In genomic region chr7:75555940-75556339, GRCm38 (mm10) we compare ENCODE assay signal across 11 mouse cellular contexts.
DNase-seq lines count a peak whose midpoint lies in the region; ATAC-seq and TF ChIP-seq lines count a peak whose summit lies in the region.
"Had no signal": no experiment of that assay in that cellular context is flagged by ENCODE, and none has a peak within 500 bp of the region (broad histone marks: within the 10 kb centered on the region; RNA-seq: fewer than 3 reads in every experiment).

No protein-coding gene starts in this region.

- no peak overlapping the region for H3K27ac ChIP-seq in hindbrain, postnatal 0 days
- H3K27ac ChIP-seq in hindbrain, embryonic 10.5 days = no peak overlapping the region
- H3K27ac ChIP-seq in lung, embryonic 15.5 days = 0 out of 2 replicates have a peak overlapping the region, but pooled peaks have one; percentile 7
- H3K27ac ChIP-seq: embryonic facial prominence, embryonic 12.5 days; hindbrain, embryonic 12.5 days; limb, embryonic 10.5 days had no signal

- H3K4me2 ChIP-seq in hindbrain, postnatal 0 days (ENCODE audit: low read depth, low read length) = no peak overlapping the region
- H3K4me2 ChIP-seq in lung, embryonic 15.5 days = no peak overlapping the region
- H3K4me2 ChIP-seq: embryonic facial prominence, embryonic 12.5 days; hindbrain, embryonic 12.5 days had no signal

- no peaks in the 10 kb centered on the region for H3K9me3 ChIP-seq in hindbrain, postnatal 0 days (ENCODE audit: low read length)
- H3K9me3 ChIP-seq in hindbrain, embryonic 10.5 days = no peaks in the 10 kb centered on the region
- no peaks in the 10 kb centered on the region for H3K9me3 ChIP-seq in lung, embryonic 15.5 days
- H3K9me3 ChIP-seq: embryonic facial prominence, embryonic 12.5 days; hindbrain, embryonic 12.5 days; limb, embryonic 10.5 days; megakaryocyte, embryonic 14.5 days had no signal

- WGBS in hindbrain, postnatal 0 days = 68% methylated on average over 6 of the region's 6 CpGs
- 74% methylated on average over 6 of the region's 6 CpGs for WGBS in hindbrain, embryonic 10.5 days
- 33% methylated on average over 6 of the region's 6 CpGs for WGBS in lung, embryonic 15.5 days

- H3K4me3 ChIP-seq in hindbrain, postnatal 0 days (ENCODE audit: low read length) = no peak overlapping the region
- no peak overlapping the region for H3K4me3 ChIP-seq in hindbrain, embryonic 10.5 days
- H3K4me3 ChIP-seq in lung, embryonic 15.5 days = no peak overlapping the region
- H3K4me3 ChIP-seq: embryonic facial prominence, embryonic 12.5 days; hindbrain, embryonic 12.5 days; limb, embryonic 10.5 days; megakaryocyte, embryonic 14.5 days had no signal

- no peaks in the 10 kb centered on the region for H3K27me3 ChIP-seq in hindbrain, postnatal 0 days (ENCODE audit: insufficient read depth, low read length)
- H3K27me3 ChIP-seq in hindbrain, embryonic 10.5 days (ENCODE audit: insufficient read depth, poor library complexity, severe bottlenecking) = no peaks in the 10 kb centered on the region
- H3K27me3 ChIP-seq in lung, embryonic 15.5 days = no peaks in the 10 kb centered on the region
- H3K27me3 ChIP-seq: embryonic facial prominence, embryonic 12.5 days; hindbrain, embryonic 12.5 days; megakaryocyte, embryonic 14.5 days had no signal

- peak; percentile 37 for DNase-seq in hindbrain, postnatal 0 days (ENCODE audit: low spot score)
- DNase-seq in hindbrain, embryonic 10.5 days (ENCODE audit: low spot score) = no peak
- DNase-seq in lung, postnatal 25 days (ENCODE audit: low spot score) = no peak
- peak; percentile 62 for DNase-seq in brain, adult 2 months (ENCODE audit: low read depth, low spot score)
- DNase-seq in retina, postnatal 7 days (ENCODE audit: low read depth, low spot score) = peak; percentile 3
- no peak for DNase-seq in adrenal gland, adult 18-20 months (ENCODE audit: low spot score in 2 of 2)

- H3K36me3 ChIP-seq in hindbrain, postnatal 0 days (ENCODE audit: insufficient read depth, low read length) = no peaks in the 10 kb centered on the region
- no peaks in the 10 kb centered on the region for H3K36me3 ChIP-seq in hindbrain, embryonic 10.5 days
- H3K36me3 ChIP-seq in lung, embryonic 15.5 days = no peaks in the 10 kb centered on the region
- H3K36me3 ChIP-seq: embryonic facial prominence, embryonic 12.5 days; hindbrain, embryonic 12.5 days; limb, embryonic 10.5 days had no signal

- H3K4me1 ChIP-seq in hindbrain, postnatal 0 days (ENCODE audit: insufficient read depth, low read length) = no peaks in the 10 kb centered on the region
- H3K4me1 ChIP-seq in hindbrain, embryonic 10.5 days (replicated peaks) = peaks cover 14% of the 10 kb centered on the region
- H3K4me1 ChIP-seq in lung, embryonic 15.5 days = peaks cover 62% of the 10 kb centered on the region

- no peak for ATAC-seq in hindbrain, postnatal 0 days
- ATAC-seq in lung, embryonic 15.5 days (ENCODE audit: borderline replicate concordance, extremely low read depth, low FRiP score, low TSS enrichment) = no peak

- no peak overlapping the region for H3K9ac ChIP-seq in hindbrain, postnatal 0 days (replicated peaks; ENCODE audit: low read length)
- H3K9ac ChIP-seq in lung, embryonic 15.5 days = no peak overlapping the region
- H3K9ac ChIP-seq: embryonic facial prominence, embryonic 12.5 days; hindbrain, embryonic 12.5 days had no signal

- TF ChIP-seq CTCF in hindbrain, postnatal 0 days (IDR thresholded peaks at IDR 0.05; ENCODE audit: low read depth) = peak; percentile 57

Comparison
In these comparisons a context has a peak if more than half of its experiments do, and no peak if none do; other contexts are left out.
1. DNase-seq: peak in hindbrain, postnatal 0 days (single experiment), brain, adult 2 months (single experiment) and retina, postnatal 7 days (single experiment); none in hindbrain, embryonic 10.5 days (single experiment), lung, postnatal 25 days (single experiment) and adrenal gland, adult 18-20 months (0 of 2).